Mouse (Mus musculus): ENCODE data around the gene Bcl2l12. TPM values are rescaled to one million over a fixed set of nuclear protein-coding genes. Genes with fewer than 3 reads are reported as not detected.
"Not testable (repeated sequence)": the region's sequence is repeated elsewhere in the genome, so short reads cannot be mapped to it uniquely, and the experiment has no call there.

The Bcl2l12 gene
- polyA plus RNA-seq, 1 experiment = 6.1 TPM

GRCm38 (mm10) chr7:45035631-45036030 is 37.1 kb upstream of the Bcl2l12 start:
- TF ChIP-seq TAL1 (IDR thresholded peaks at IDR 0.05; ENCODE audit: low read length) = no peak
- Histone ChIP-seq H3K4me3 (replicated peaks) (no peak overlapping the region), H3K4me1 (ENCODE audit: control insufficient read depth) (peaks cover 5% of the 10 kb centered on the region), H3K36me3 (ENCODE audit: control insufficient read depth) (peaks cover 79% of the 10 kb centered on the region), H3K9me3 (ENCODE audit: control insufficient read depth, low read length) (no peaks in the 10 kb centered on the region), H3K27me3 (ENCODE audit: control insufficient read depth) (no peaks in the 10 kb centered on the region)

GRCm38 (mm10) chr7:45033722-45034359 is 35.3 kb upstream of the Bcl2l12 start:
- Histone ChIP-seq H3K36me3 (ENCODE audit: control insufficient read depth) (peaks cover 81% of the 10 kb centered on the region), H3K4me1 (ENCODE audit: control insufficient read depth) (peaks cover 22% of the 10 kb centered on the region), H3K9me3 (ENCODE audit: control insufficient read depth, low read length) (no peaks in the 10 kb centered on the region), H3K27me3 (ENCODE audit: control insufficient read depth) (no peaks in the 10 kb centered on the region), H3K4me3 (replicated peaks) (no peak overlapping the region)
- TF ChIP-seq TAL1 (IDR thresholded peaks at IDR 0.05; ENCODE audit: low read length) (no peak), GATA1 (IDR thresholded peaks at IDR 0.05; ENCODE audit: low read length) (no peak)

- Histone ChIP-seq H3K36me3 (ENCODE audit: control insufficient read depth) (peaks cover 82% of the 10 kb centered on the region), H3K4me3 (replicated peaks) (no peak overlapping the region), H3K27me3 (ENCODE audit: control insufficient read depth) (no peaks in the 10 kb centered on the region), H3K4me1 (ENCODE audit: control insufficient read depth) (peaks cover 42% of the 10 kb centered on the region), H3K9me3 (ENCODE audit: control insufficient read depth, low read length) (no peaks in the 10 kb centered on the region)
- TF ChIP-seq TAL1 (IDR thresholded peaks at IDR 0.05; ENCODE audit: low read length) (no peak), GATA1 (IDR thresholded peaks at IDR 0.05; ENCODE audit: low read length) (no peak)
Measured at GRCm38 (mm10) chr7:45030857-45031256, 32.3 kb upstream of the Bcl2l12 start.

GRCm38 (mm10) chr7:45029995-45030394 is 31.5 kb upstream of the Bcl2l12 start:
- Histone ChIP-seq H3K9me3 (ENCODE audit: control insufficient read depth, low read length) (no peaks in the 10 kb centered on the region), H3K4me3 (replicated peaks) (no peak overlapping the region), H3K27me3 (ENCODE audit: control insufficient read depth) (no peaks in the 10 kb centered on the region), H3K4me1 (ENCODE audit: control insufficient read depth) (peaks cover 51% of the 10 kb centered on the region), H3K36me3 (ENCODE audit: control insufficient read depth) (peaks cover 74% of the 10 kb centered on the region)
- TF ChIP-seq TAL1 (IDR thresholded peaks at IDR 0.05; ENCODE audit: low read length) (no peak), GATA1 (IDR thresholded peaks at IDR 0.05; ENCODE audit: low read length) (no peak)

- no peaks in the 10 kb centered on the region for H3K27me3 ChIP-seq (ENCODE audit: control insufficient read depth)
- peaks cover 57% of the 10 kb centered on the region for H3K36me3 ChIP-seq (ENCODE audit: control insufficient read depth)
- no peak for TF ChIP-seq TAL1 (IDR thresholded peaks at IDR 0.05; ENCODE audit: low read length)
- TF ChIP-seq GATA1 (IDR thresholded peaks at IDR 0.05; ENCODE audit: low read length) = no peak
- peaks cover 59% of the 10 kb centered on the region for H3K4me1 ChIP-seq (ENCODE audit: control insufficient read depth)
- no peaks in the 10 kb centered on the region for H3K9me3 ChIP-seq (ENCODE audit: control insufficient read depth, low read length)
- H3K4me3 ChIP-seq (replicated peaks) = peak overlapping the region; percentile 34
Measured at GRCm38 (mm10) chr7:45028351-45028750, 29.8 kb upstream of the Bcl2l12 start.

GRCm38 (mm10) chr7:45027761-45028160 is 29.2 kb upstream of the Bcl2l12 start:
- H3K4me3 ChIP-seq (replicated peaks) = no peak overlapping the region
- H3K9me3 ChIP-seq (ENCODE audit: control insufficient read depth, low read length) = no peaks in the 10 kb centered on the region
- TF ChIP-seq TAL1 (IDR thresholded peaks at IDR 0.05; ENCODE audit: low read length) (no peak), GATA1 (IDR thresholded peaks at IDR 0.05; ENCODE audit: low read length) (no peak)
- peaks cover 53% of the 10 kb centered on the region for H3K36me3 ChIP-seq (ENCODE audit: control insufficient read depth)
- no peaks in the 10 kb centered on the region for H3K27me3 ChIP-seq (ENCODE audit: control insufficient read depth)
- H3K4me1 ChIP-seq (ENCODE audit: control insufficient read depth) = peaks cover 59% of the 10 kb centered on the region

DNA sequence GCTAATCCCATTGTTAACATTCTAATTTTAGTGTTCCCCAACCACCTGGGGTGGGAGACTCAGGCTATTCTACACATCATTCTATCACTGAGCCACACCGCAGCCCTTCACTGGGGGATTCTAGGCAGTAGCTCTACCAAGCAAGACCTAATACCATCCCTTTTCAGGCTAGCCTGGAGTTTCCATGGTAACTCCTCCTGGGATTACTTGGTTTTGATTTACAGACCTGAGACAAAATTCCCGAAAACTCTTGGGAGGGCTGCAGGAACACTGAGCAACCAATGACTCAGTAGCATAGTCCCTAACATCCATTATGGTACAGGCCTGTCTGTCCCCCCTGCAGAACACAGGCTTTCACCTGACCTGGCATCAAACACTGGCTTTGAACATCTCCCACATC is 27.7 kb upstream of the Bcl2l12 start:
- no peak overlapping the region for H3K4me3 ChIP-seq (replicated peaks)
- H3K36me3 ChIP-seq (ENCODE audit: control insufficient read depth) = peaks cover 43% of the 10 kb centered on the region

DNA sequence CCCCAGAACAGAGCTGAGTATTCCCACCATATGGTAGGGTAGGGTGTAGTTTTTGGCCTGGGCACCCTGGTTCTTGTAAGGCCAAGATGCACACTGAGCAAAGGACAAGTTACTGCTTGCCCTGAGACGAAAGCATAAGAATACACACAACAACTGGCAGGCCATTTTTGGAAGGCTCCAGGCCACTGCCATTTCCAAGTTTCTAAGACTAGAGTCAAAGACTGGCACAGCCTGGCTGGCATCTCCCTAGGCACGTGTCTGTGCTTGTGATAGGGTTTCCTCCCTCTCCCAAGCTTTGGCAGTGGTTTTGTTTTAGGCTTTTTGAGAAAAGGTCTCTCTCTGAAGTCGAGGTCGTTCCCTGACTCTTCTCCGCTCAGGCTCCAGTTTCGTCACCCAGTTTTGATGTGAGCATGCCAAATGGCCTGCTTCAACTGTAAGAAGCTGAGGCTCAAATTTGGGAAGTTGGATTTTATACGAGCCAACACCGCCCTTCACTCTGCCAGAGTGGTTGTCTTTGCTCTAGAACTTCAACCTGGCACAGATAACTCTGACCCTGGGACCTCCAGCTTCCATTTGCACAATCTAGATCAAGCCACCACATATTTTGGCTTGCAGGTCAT is 27.2 kb upstream of the Bcl2l12 start:
- Histone ChIP-seq H3K27me3 (ENCODE audit: control insufficient read depth) (peaks cover 11% of the 10 kb centered on the region), H3K9me3 (ENCODE audit: control insufficient read depth, low read length) (no peaks in the 10 kb centered on the region), H3K4me3 (replicated peaks) (no peak overlapping the region), H3K36me3 (ENCODE audit: control insufficient read depth) (peaks cover 38% of the 10 kb centered on the region), H3K4me1 (ENCODE audit: control insufficient read depth) (peaks cover 57% of the 10 kb centered on the region)
- TF ChIP-seq GATA1 (IDR thresholded peaks at IDR 0.05; ENCODE audit: low read length) (no peak), TAL1 (IDR thresholded peaks at IDR 0.05; ENCODE audit: low read length) (no peak)

More for the DNA sequence above, 27.7 kb upstream of the Bcl2l12 start:
- Histone ChIP-seq H3K4me1 (ENCODE audit: control insufficient read depth) (peaks cover 59% of the 10 kb centered on the region), H3K9me3 (ENCODE audit: control insufficient read depth, low read length) (no peaks in the 10 kb centered on the region), H3K27me3 (ENCODE audit: control insufficient read depth) (peaks cover 6% of the 10 kb centered on the region)
- no peak for TF ChIP-seq TAL1 (IDR thresholded peaks at IDR 0.05; ENCODE audit: low read length)
- TF ChIP-seq GATA1 (IDR thresholded peaks at IDR 0.05; ENCODE audit: low read length) = no peak

- H3K9me3 ChIP-seq (ENCODE audit: control insufficient read depth, low read length) = no peaks in the 10 kb centered on the region
- peaks cover 23% of the 10 kb centered on the region for H3K27me3 ChIP-seq (ENCODE audit: control insufficient read depth)
- H3K4me3 ChIP-seq (replicated peaks) = no peak overlapping the region
- TF ChIP-seq GATA1 (IDR thresholded peaks at IDR 0.05; ENCODE audit: low read length) (no peak), TAL1 (IDR thresholded peaks at IDR 0.05; ENCODE audit: low read length) (no peak)
- H3K4me1 ChIP-seq (ENCODE audit: control insufficient read depth) = peaks cover 46% of the 10 kb centered on the region
- H3K36me3 ChIP-seq (ENCODE audit: control insufficient read depth) = peaks cover 26% of the 10 kb centered on the region
Measured at GRCm38 (mm10) chr7:45024281-45025248, 26.1 kb upstream of the Bcl2l12 start.

DNA sequence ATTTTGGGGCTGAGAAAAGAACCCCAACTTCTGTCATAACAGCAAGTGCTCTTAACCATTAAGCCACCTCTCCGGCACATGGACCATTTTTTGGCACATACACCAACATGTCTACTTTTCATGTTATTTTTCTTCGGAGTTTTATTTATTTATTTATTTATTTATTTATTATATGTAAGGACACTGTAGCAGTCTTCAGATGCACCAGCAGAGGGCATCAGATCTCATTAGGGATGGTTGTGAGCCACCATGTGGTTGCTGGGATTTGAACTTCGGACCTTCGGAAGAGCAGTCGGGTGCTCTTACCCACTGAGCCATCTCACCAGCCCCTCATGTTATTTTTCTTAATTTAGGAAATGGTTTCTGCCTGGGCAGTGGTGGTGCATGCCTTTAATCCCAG is 25.2 kb upstream of the Bcl2l12 start:
- Histone ChIP-seq H3K36me3 (ENCODE audit: control insufficient read depth) (peaks cover 20% of the 10 kb centered on the region), H3K27me3 (ENCODE audit: control insufficient read depth) (peaks cover 31% of the 10 kb centered on the region), H3K4me1 (ENCODE audit: control insufficient read depth) (peaks cover 46% of the 10 kb centered on the region)
- H3K9me3 ChIP-seq (ENCODE audit: control insufficient read depth, low read length); H3K4me3 ChIP-seq (replicated peaks): not testable (repeated sequence)
